Mouse (Mus musculus) forebrain, embryonic 14.5 days (tissue): ENCODE measurements around the gene Gm7271. TPM values are rescaled to one million over a fixed set of nuclear protein-coding genes. Genes with fewer than 3 reads are reported as not detected.

Source experiments
- ATAC-seq: fragments of 200-750 bp; cut with Nextera tagmentation; 2 replicates; pipeline ENCODE4 v1.8.0; 2017; ENCODE audit warnings: mild to moderate bottlenecking, moderate library complexity
- DNase-seq: peaks from one replicate; pipeline ENCODE4 v3.0.0-alpha.2; 2015; ENCODE audit warnings: low spot score
- H3K27ac ChIP-seq: fragments of 300-500 bp; sonication (generic); 2 replicates; pipeline ENCODE4 v1.5.1; 2014; ENCODE audit warnings: low read depth, mild to moderate bottlenecking, control low read depth, low read length, moderate library complexity
- H3K27me3 ChIP-seq: fragments of 300-500 bp; sonication (generic); replicated peaks from 2 replicates; pipeline ENCODE4 v1.6.1; 2014; ENCODE audit warnings: low read length, control low read depth, mixed read lengths; ENCODE audit not compliant: control insufficient read depth, insufficient read depth
- H3K36me3 ChIP-seq: fragments of 300-500 bp; sonication (generic); 2 replicates; pipeline ENCODE4 v1.6.1; 2014; ENCODE audit warnings: low read length, control low read depth; ENCODE audit not compliant: control insufficient read depth, insufficient read depth
- H3K4me1 ChIP-seq: fragments of 300-500 bp; sonication (generic); 2 replicates; pipeline ENCODE4 v1.6.1; 2014; ENCODE audit warnings: antibody characterized with exemption, low read length, control low read depth; ENCODE audit not compliant: control insufficient read depth, insufficient read depth
- H3K4me2 ChIP-seq: fragments of 300-500 bp; sonication (generic); 2 replicates; pipeline ENCODE4 v1.6.1; 2014; ENCODE audit warnings: mild to moderate bottlenecking, control low read depth, low read length
- H3K4me3 ChIP-seq: fragments of 300-500 bp; sonication (generic); 2 replicates; pipeline ENCODE4 v1.5.1; 2014; ENCODE audit warnings: low read depth, low read length, control low read depth
- H3K9ac ChIP-seq: fragments of 300-500 bp; sonication (generic); 2 replicates; pipeline ENCODE4 v1.6.1; 2014; ENCODE audit warnings: mild to moderate bottlenecking, low read length, control low read depth, moderate library complexity
- H3K9me3 ChIP-seq: fragments of 300-500 bp; sonication (generic); replicated peaks from 2 replicates; pipeline ENCODE4 v1.6.1; 2016; ENCODE audit warnings: low read length, control low read depth, mixed read lengths; ENCODE audit not compliant: control insufficient read depth
- WGBS: fragments of 180-500 bp; shearing (Covaris S2); extraction: QIAGEN DNeasy Blood & Tissue Kit; methylation state at CpG from one replicate; pipeline ENCODE4 v1.1.7; 2014; 5-methylcytosine and 5-hydroxymethylcytosine counted together
- polyA plus RNA-seq: library from polyadenylated mRNA; unstranded; fragments of >200 nt; fragmentation: Nextera tagmentation; extraction: Ambion mirVana; gene quantifications from 2 replicates; pipeline ENCODE4 v1.2.1, GENCODE M21; 2014

Gene Gm7271
- polyA plus RNA-seq, 1 experiment from 2014 or later = not detected

GRCm38 (mm10) chr5:76540842-76541241 is 57.0 kb downstream of the Gm7271 start:
- Histone ChIP-seq H3K36me3 (peaks cover 75% of the 10 kb centered on the region), H3K27ac (no peak overlapping the region), H3K9ac (no peak overlapping the region), H3K4me2 (no peak overlapping the region), H3K4me3 (no peak overlapping the region), H3K9me3 (no peaks in the 10 kb centered on the region), H3K4me1 (peaks cover 3% of the 10 kb centered on the region; the same call in 1 of the 2 replicates), H3K27me3 (no peaks in the 10 kb centered on the region)
- DNase-seq = peak; percentile 68
- peak; percentile 52; the same call in 1 of the 2 replicates for ATAC-seq

- Histone ChIP-seq H3K9ac (no peak overlapping the region), H3K4me2 (no peak overlapping the region), H3K4me3 (no peak overlapping the region), H3K27ac (no peak overlapping the region), H3K4me1 (peaks cover 3% of the 10 kb centered on the region; the same call in 1 of the 2 replicates), H3K9me3 (no peaks in the 10 kb centered on the region), H3K27me3 (no peaks in the 10 kb centered on the region), H3K36me3 (peaks cover 58% of the 10 kb centered on the region)
- ATAC-seq (no peak), DNase-seq (no peak)
- WGBS = 95% methylated on average over 8 of the region's 8 CpGs
Observed at GRCm38 (mm10) chr5:76543200-76543599, 59.4 kb downstream of the Gm7271 start.

GRCm38 (mm10) chr5:76550426-76550825 is 66.6 kb downstream of the Gm7271 start:
- DNase-seq (no peak), ATAC-seq (no peak)
- Histone ChIP-seq H3K4me2 (no peak overlapping the region), H3K27ac (no peak overlapping the region), H3K9me3 (no peaks in the 10 kb centered on the region), H3K27me3 (no peaks in the 10 kb centered on the region), H3K4me3 (no peak overlapping the region), H3K9ac (no peak overlapping the region), H3K36me3 (peaks cover 46% of the 10 kb centered on the region), H3K4me1 (no peaks in the 10 kb centered on the region)
- WGBS = 92% methylated on average over 8 of the region's 8 CpGs

- H3K4me3 ChIP-seq = no peak overlapping the region
- H3K4me1 ChIP-seq = no peaks in the 10 kb centered on the region
- H3K4me2 ChIP-seq = no peak overlapping the region
- H3K36me3 ChIP-seq = peaks cover 76% of the 10 kb centered on the region
- H3K9ac ChIP-seq = no peak overlapping the region
- H3K27me3 ChIP-seq = no peaks in the 10 kb centered on the region
- no peak for ATAC-seq
- peak; percentile 55 for DNase-seq
- H3K9me3 ChIP-seq = no peaks in the 10 kb centered on the region
- 35% methylated on average over 3 of the region's 3 CpGs for WGBS
- H3K27ac ChIP-seq = no peak overlapping the region
Observed at GRCm38 (mm10) chr5:76565321-76565720, 81.5 kb downstream of the Gm7271 start.

Other genes with a start within 250 kb of the Gm7271 start
- gene Clock, start 179.2 kb upstream of the Gm7271 start, polyA plus RNA-seq = 8.2 and 13.6 TPM in 2 replicates
- gene Pdcl2, start 152.9 kb upstream of the Gm7271 start, polyA plus RNA-seq = not detected in 2 replicates
- gene Nmu, start 120.3 kb upstream of the Gm7271 start, polyA plus RNA-seq = 0.54 TPM in 1 of 2 replicates, not detected in the other
- 53.6 and 64.0 TPM in 2 replicates for gene Exoc1, start 45.3 kb downstream of the Gm7271 start, polyA plus RNA-seq
- 4.6 TPM in 2 replicates for gene Cep135, start 104.7 kb downstream of the Gm7271 start, polyA plus RNA-seq
- 44.6 and 57.5 TPM in 2 replicates for gene C530008M17Rik, start 172.5 kb downstream of the Gm7271 start, polyA plus RNA-seq